Comparison of ENCODE assay signal across 10 mouse cellular contexts in genomic region chr7:44310878-44311712, GRCm38 (mm10). TPM values are rescaled to one million over a fixed set of nuclear protein-coding genes. Genes with fewer than 3 reads are reported as not detected.
DNase-seq lines count a peak whose midpoint lies in the region; ATAC-seq and TF ChIP-seq lines count a peak whose summit lies in the region.
"Had no signal": no experiment of that assay in that cellular context is flagged by ENCODE, and none has a peak within 500 bp of the region (broad histone marks: within the 10 kb centered on the region; RNA-seq: fewer than 3 reads in every experiment).

No protein-coding gene starts in this region.

- peaks cover 17% of the 10 kb centered on the region for H3K36me3 ChIP-seq in forebrain, embryonic 13.5 days (ENCODE audit: poor library complexity, severe bottlenecking)
- H3K36me3 ChIP-seq in hindbrain, embryonic 15.5 days, result peaks cover 23% of the 10 kb centered on the region
- H3K36me3 ChIP-seq in limb, embryonic 10.5 days, result no peaks in the 10 kb centered on the region
- H3K36me3 ChIP-seq in midbrain, embryonic 16.5 days (ENCODE audit: control insufficient read depth, insufficient read depth, low read length), result peaks cover 14% of the 10 kb centered on the region
- H3K36me3 ChIP-seq: G1E had no signal

- no peaks in the 10 kb centered on the region for H3K27me3 ChIP-seq in forebrain, embryonic 13.5 days
- no peaks in the 10 kb centered on the region for H3K27me3 ChIP-seq in hindbrain, embryonic 15.5 days
- H3K27me3 ChIP-seq in limb, embryonic 10.5 days (ENCODE audit: low read depth, poor library complexity, severe bottlenecking), result peaks cover 78% of the 10 kb centered on the region
- no peaks in the 10 kb centered on the region for H3K27me3 ChIP-seq in midbrain, embryonic 16.5 days (ENCODE audit: control insufficient read depth, insufficient read depth, low read depth, low read length)

- intact Hi-C loops in gastrocnemius, adult 2 months (cut with DNase I), result no loop called here

- H3K4me2 ChIP-seq in forebrain, embryonic 13.5 days, result peak overlapping the region; percentile 94
- peak overlapping the region; percentile 93 for H3K4me2 ChIP-seq in hindbrain, embryonic 15.5 days
- peak overlapping the region; percentile 91 for H3K4me2 ChIP-seq in midbrain, embryonic 16.5 days (ENCODE audit: low read length)

- TF ChIP-seq CTCF in gastrocnemius, adult 2 months (IDR thresholded peaks at IDR 0.05), result no peak

- H3K9ac ChIP-seq in forebrain, embryonic 13.5 days, result peak overlapping the region; percentile 81
- peak overlapping the region; percentile 81 for H3K9ac ChIP-seq in hindbrain, embryonic 15.5 days
- H3K9ac ChIP-seq in midbrain, embryonic 16.5 days (ENCODE audit: low read depth, low read length), result peak overlapping the region; percentile 76

- H3K9me3 ChIP-seq in forebrain, embryonic 13.5 days (replicated peaks), result no peaks in the 10 kb centered on the region
- no peaks in the 10 kb centered on the region for H3K9me3 ChIP-seq in hindbrain, embryonic 15.5 days
- H3K9me3 ChIP-seq in limb, embryonic 10.5 days (replicated peaks), result no peaks in the 10 kb centered on the region
- no peaks in the 10 kb centered on the region for H3K9me3 ChIP-seq in midbrain, embryonic 16.5 days (replicated peaks; ENCODE audit: control insufficient read depth, low read length, poor library complexity, severe bottlenecking)
- H3K9me3 ChIP-seq: G1E had no signal

- H3K27ac ChIP-seq in gastrocnemius, adult 2 months, result no peak overlapping the region
- peak overlapping the region; percentile 57 for H3K27ac ChIP-seq in forebrain, embryonic 13.5 days
- H3K27ac ChIP-seq in hindbrain, embryonic 15.5 days (replicated peaks), result peak overlapping the region; percentile 80
- peak overlapping the region; percentile 75 for H3K27ac ChIP-seq in limb, embryonic 10.5 days
- H3K27ac ChIP-seq in midbrain, embryonic 16.5 days (ENCODE audit: low read length), result peak overlapping the region; percentile 77

- ATAC-seq in forebrain, embryonic 13.5 days, result peak; percentile 50
- peak; percentile 17 for ATAC-seq in hindbrain, embryonic 15.5 days (ENCODE audit: low FRiP score, low read depth)
- peak; percentile 29 for ATAC-seq in midbrain, embryonic 16.5 days

- peak overlapping the region; percentile 69 for H3K4me3 ChIP-seq in gastrocnemius, adult 2 months
- peak overlapping the region; percentile 59 for H3K4me3 ChIP-seq in forebrain, embryonic 13.5 days
- H3K4me3 ChIP-seq in hindbrain, embryonic 15.5 days, result peak overlapping the region; percentile 73
- peak overlapping the region; percentile 61 for H3K4me3 ChIP-seq in limb, embryonic 10.5 days
- peak overlapping the region; percentile 69 for H3K4me3 ChIP-seq in midbrain, embryonic 16.5 days (ENCODE audit: low read depth, low read length)

- DNase-seq in gastrocnemius, adult 2 months, result peak; percentile 61
- no peak for DNase-seq in gastrocnemius, postnatal 25 days
- peak; percentile 58 for DNase-seq in adrenal gland, postnatal 25 days
- DNase-seq in limb, embryonic 10.5 days (ENCODE audit: low spot score), result peak; percentile 56
- DNase-seq in testis, postnatal 14 days (ENCODE audit: low spot score), result peak; percentile 21

- H3K4me1 ChIP-seq in forebrain, embryonic 13.5 days, result peaks cover 21% of the 10 kb centered on the region
- H3K4me1 ChIP-seq in hindbrain, embryonic 15.5 days (replicated peaks), result peaks cover 23% of the 10 kb centered on the region
- H3K4me1 ChIP-seq in limb, embryonic 10.5 days, result peaks cover 46% of the 10 kb centered on the region
- H3K4me1 ChIP-seq in midbrain, embryonic 16.5 days (ENCODE audit: control insufficient read depth, insufficient read depth, low read length), result peaks cover 12% of the 10 kb centered on the region

- 0% methylated on average over 33 of the region's 38 CpGs for WGBS in forebrain, embryonic 13.5 days
- under 1% methylated on average over 36 of the region's 38 CpGs for WGBS in hindbrain, embryonic 15.5 days
- WGBS in limb, embryonic 10.5 days, result under 1% methylated on average over 38 of the region's 38 CpGs
- under 1% methylated on average over 38 of the region's 38 CpGs for WGBS in midbrain, embryonic 16.5 days

RNA-seq across cellular contexts. Expression of gene Shank1, which starts 1.0 kb away (rescaled TPM):
- under 1 TPM; 0.31 to 0.59 TPM for total RNA-seq in gastrocnemius, adult 2 months (2021)
- total RNA-seq in gastrocnemius, postnatal 25 days (2021), result under 1 TPM; 0.49 to 0.54 TPM
- 8.5 and 10.4 TPM in 2 replicates for total RNA-seq in adrenal gland, postnatal 25 days (2021)
- polyA plus RNA-seq in forebrain, embryonic 13.5 days (2015; fragmentation: Nextera tagmentation; extraction: Ambion mirVana), result 13.2 and 15.1 TPM in 2 replicates
- 38.7 and 42.3 TPM in 2 replicates for polyA plus RNA-seq in hindbrain, embryonic 15.5 days (2015; fragmentation: Nextera tagmentation; extraction: Ambion mirVana)
- polyA plus RNA-seq in limb, embryonic 10.5 days (2016; fragmentation: Nextera tagmentation; extraction: Ambion mirVana), result 0.31 and 0.40 TPM in 2 replicates
- 35.6 and 36.8 TPM in 2 replicates for polyA plus RNA-seq in midbrain, embryonic 16.5 days (2015; fragmentation: Nextera tagmentation; extraction: Ambion mirVana)

RNA-seq across cellular contexts. Expression of gene Clec11a, which starts 4.4 kb away (rescaled TPM):
- 1 to 10 TPM in 1 of 2 experiments, under 1 TPM in 1; 0.59 to 2.2 TPM for total RNA-seq in gastrocnemius, adult 2 months (2021)
- total RNA-seq in gastrocnemius, postnatal 25 days (2021), result 1 to 10 TPM; 1.9 to 2.6 TPM
- 3.4 and 3.6 TPM in 2 replicates for total RNA-seq in adrenal gland, postnatal 25 days (2021)
- 3.0 and 3.4 TPM in 2 replicates for polyA plus RNA-seq in forebrain, embryonic 13.5 days (2015; fragmentation: Nextera tagmentation; extraction: Ambion mirVana)
- 3.0 and 3.4 TPM in 2 replicates for polyA plus RNA-seq in hindbrain, embryonic 15.5 days (2015; fragmentation: Nextera tagmentation; extraction: Ambion mirVana)
- 1.1 and 1.7 TPM in 2 replicates for polyA plus RNA-seq in limb, embryonic 10.5 days (2016; fragmentation: Nextera tagmentation; extraction: Ambion mirVana)
- 4.0 and 4.2 TPM in 2 replicates for polyA plus RNA-seq in midbrain, embryonic 16.5 days (2015; fragmentation: Nextera tagmentation; extraction: Ambion mirVana)

RNA-seq across cellular contexts. Expression of gene Gm15517, which starts 49.8 kb away (rescaled TPM):
- not detected for total RNA-seq in gastrocnemius, adult 2 months (2021)
- total RNA-seq in gastrocnemius, postnatal 25 days (2021), result not detected
- not detected in 2 replicates for total RNA-seq in adrenal gland, postnatal 25 days (2021)
- not detected in 2 replicates for polyA plus RNA-seq in forebrain, embryonic 13.5 days (2015; fragmentation: Nextera tagmentation; extraction: Ambion mirVana)
- polyA plus RNA-seq in hindbrain, embryonic 15.5 days (2015; fragmentation: Nextera tagmentation; extraction: Ambion mirVana), result 1.2 TPM in 1 of 2 replicates, not detected in the other
- polyA plus RNA-seq in limb, embryonic 10.5 days (2016; fragmentation: Nextera tagmentation; extraction: Ambion mirVana), result not detected in 2 replicates
- polyA plus RNA-seq in midbrain, embryonic 16.5 days (2015; fragmentation: Nextera tagmentation; extraction: Ambion mirVana), result not detected in 2 replicates
- total RNA-seq: G1E had no signal
- polyA plus RNA-seq: G1E; large intestine, adult 2 months had no signal

RNA-seq across cellular contexts. Expression of gene Acp4, which starts 53.9 kb away (rescaled TPM):
- not detected for total RNA-seq in gastrocnemius, adult 2 months (2021)
- not detected for total RNA-seq in gastrocnemius, postnatal 25 days (2021)
- not detected in 2 replicates for total RNA-seq in adrenal gland, postnatal 25 days (2021)
- 0.14 and 0.21 TPM in 2 replicates for polyA plus RNA-seq in forebrain, embryonic 13.5 days (2015; fragmentation: Nextera tagmentation; extraction: Ambion mirVana)
- not detected in 2 replicates for polyA plus RNA-seq in hindbrain, embryonic 15.5 days (2015; fragmentation: Nextera tagmentation; extraction: Ambion mirVana)
- polyA plus RNA-seq in limb, embryonic 10.5 days (2016; fragmentation: Nextera tagmentation; extraction: Ambion mirVana), result 0.15 and 0.18 TPM in 2 replicates
- polyA plus RNA-seq in midbrain, embryonic 16.5 days (2015; fragmentation: Nextera tagmentation; extraction: Ambion mirVana), result 0.14 TPM in 1 of 2 replicates, not detected in the other
- total RNA-seq: G1E had no signal
- polyA plus RNA-seq: G1E; large intestine, adult 2 months had no signal

Comparison
In these comparisons a context has a peak if more than half of its experiments do, and no peak if none do; other contexts are left out.
1. RNA of gene Shank1, which starts 1.0 kb away (polyA plus RNA-seq): 38.7 to 42.3 TPM in hindbrain, embryonic 15.5 days, 35.6 to 36.8 TPM in midbrain, embryonic 16.5 days and 13.2 to 15.1 TPM in forebrain, embryonic 13.5 days; 0.31 to 0.40 TPM in limb, embryonic 10.5 days; every median in the first group is over 10 times any median in the second.
2. Peak in every context shown above with its lines, with median percentiles within 50 percentile points of each other: H3K4me3 ChIP-seq, ATAC-seq, H3K4me2 ChIP-seq and H3K9ac ChIP-seq.